Mouse (Mus musculus) CH12.LX (cell line): ENCODE data around the gene Gpank1.

ENCODE experiments used
- CHD2 ChIP-seq: IDR thresholded peaks from 2 replicates; pipeline ENCODE4 v1.6.1; 2011; ENCODE audit warnings: low read length, improper control_type of control experiment
- CTCF ChIP-seq, 2 experiments: IDR thresholded peaks in 1 of 2; conservative IDR thresholded peaks in 1 of 2; 2 replicates each; pipeline ENCODE4 v1.5.1; 2011 to 2012; ENCODE audit warnings: low read depth in 2 of 2, low read length in 2 of 2, improper control_type of control experiment in 1 of 2, inconsistent platforms in 1 of 2, mild to moderate bottlenecking in 1 of 2, moderate library complexity in 1 of 2
- EP300 ChIP-seq: IDR thresholded peaks from 2 replicates; pipeline ENCODE4 v1.6.1; 2011; ENCODE audit warnings: low read length, improper control_type of control experiment
- IRF4 ChIP-seq: IDR thresholded peaks from 2 replicates; pipeline ENCODE4 v1.6.1; 2014; ENCODE audit warnings: low read depth, mild to moderate bottlenecking, inconsistent platforms, low read length, improper control_type of control experiment
- MAFK ChIP-seq: IDR thresholded peaks from 2 replicates; pipeline ENCODE4 v1.6.1; 2011; ENCODE audit warnings: low read length, improper control_type of control experiment; ENCODE audit not compliant: insufficient replicate concordance
- MAX ChIP-seq: IDR thresholded peaks from 2 replicates; pipeline ENCODE4 v1.6.1; 2011; ENCODE audit warnings: low read length, improper control_type of control experiment
- MYC ChIP-seq: IDR thresholded peaks from 2 replicates; pipeline ENCODE4 v1.6.1; 2011; ENCODE audit warnings: low read depth, mild to moderate bottlenecking, improper control_type of control experiment, low read length
- POLR2A ChIP-seq: IDR thresholded peaks from 2 replicates; pipeline ENCODE4 v1.6.1; 2011; ENCODE audit warnings: low read depth, mild to moderate bottlenecking, improper control_type of control experiment, low read length
- ZMIZ1 ChIP-seq: IDR thresholded peaks from 2 replicates; pipeline ENCODE4 v1.6.1; 2012; ENCODE audit warnings: low read depth, mild to moderate bottlenecking, inconsistent platforms, low read length, improper control_type of control experiment

DNA sequence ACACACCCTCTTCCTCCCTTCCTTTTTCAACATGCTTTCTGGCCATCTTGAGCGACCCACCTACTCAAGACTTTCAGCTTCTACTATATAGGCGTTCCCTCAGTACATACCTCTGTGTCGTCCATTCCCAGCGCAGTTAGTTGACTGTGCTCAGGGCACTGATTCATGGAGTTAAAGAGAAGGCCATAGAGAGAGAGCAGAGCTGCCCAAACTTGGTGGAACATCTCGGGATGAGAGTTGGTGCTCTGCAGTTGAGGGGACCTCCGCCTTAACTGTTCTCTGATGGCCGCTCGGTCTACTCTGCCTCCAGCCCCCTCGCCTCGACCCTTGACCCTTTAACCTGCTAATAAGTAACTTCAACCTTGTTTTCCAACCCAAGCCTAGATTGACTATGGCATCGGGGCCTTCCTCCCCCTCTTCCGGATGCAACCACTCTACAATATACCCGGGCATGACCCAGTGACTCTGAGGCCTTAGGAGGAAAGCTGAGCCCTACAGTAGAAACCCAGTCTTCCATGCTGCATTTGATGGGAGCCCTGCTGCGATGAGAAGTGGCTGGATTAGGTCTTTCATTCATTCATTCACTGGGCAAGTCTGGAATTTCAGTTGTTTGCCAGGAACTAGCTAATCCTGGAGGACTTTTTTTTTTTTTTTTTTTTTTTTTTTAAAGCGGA lies 10.4 kb downstream of the Gpank1 start, which contains the start of gene Apom:
- TF ChIP-seq POLR2A (no peak), CTCF (conservative IDR thresholded peaks at IDR 0.05 in 1 of 2, IDR thresholded peaks at IDR 0.05 in 1 of 2; ENCODE audit: low read depth in 2 of 2, low read length in 2 of 2) (no peak), MYC (no peak), ZMIZ1 (no peak), EP300 (no peak), MAX (no peak), MAFK (no peak), CHD2 (no peak), IRF4 (no peak)
